Mouse (Mus musculus) midbrain, embryonic 11.5 days (tissue): Measurements from ENCODE around the gene Msrb3. TPM values are rescaled to one million over a fixed set of nuclear protein-coding genes. Genes with fewer than 3 reads are reported as not detected.
"Not testable (repeated sequence)": the region's sequence is repeated elsewhere in the genome, so short reads cannot be mapped to it uniquely, and the experiment has no call there.

Experiments
- ATAC-seq: fragments of 200-750 bp; cut with Nextera tagmentation; 2 replicates; pipeline ENCODE4 v1.8.0; 2017; ENCODE audit warnings: moderate TSS enrichment, moderate library complexity; ENCODE audit not compliant: low FRiP score
- DNase-seq: peaks from one replicate; pipeline ENCODE4 v3.0.0; 2015; ENCODE audit warnings: low spot score; ENCODE audit errors: missing footprints
- H3K27ac ChIP-seq: fragments of 300-500 bp; sonication (generic); 2 replicates; pipeline ENCODE4 v1.5.1; 2014; ENCODE audit warnings: low read depth, low read length
- H3K27me3 ChIP-seq: fragments of 300-500 bp; sonication (generic); 2 replicates; pipeline ENCODE4 v1.6.1; 2014; ENCODE audit warnings: mild to moderate bottlenecking, low read length, moderate library complexity, mixed read lengths; ENCODE audit not compliant: control insufficient read depth, insufficient read depth
- H3K36me3 ChIP-seq: fragments of 300-500 bp; sonication (generic); 2 replicates; pipeline ENCODE4 v1.6.1; 2014; ENCODE audit warnings: mild to moderate bottlenecking, low read length, moderate library complexity, mixed read lengths; ENCODE audit not compliant: control insufficient read depth, insufficient read depth
- H3K4me1 ChIP-seq: fragments of 300-500 bp; sonication (generic); 2 replicates; pipeline ENCODE4 v1.6.1; 2014; ENCODE audit warnings: low read length; ENCODE audit not compliant: control insufficient read depth, insufficient read depth
- H3K4me2 ChIP-seq: fragments of 300-500 bp; sonication (generic); 2 replicates; pipeline ENCODE4 v1.6.1; 2014; ENCODE audit warnings: mild to moderate bottlenecking, moderate library complexity
- H3K4me3 ChIP-seq: fragments of 300-500 bp; sonication (generic); 2 replicates; pipeline ENCODE4 v1.5.1; 2014; ENCODE audit warnings: low read depth, low read length
- H3K9ac ChIP-seq: fragments of 300-500 bp; sonication (generic); 2 replicates; pipeline ENCODE4 v1.6.1; 2014; ENCODE audit warnings: low read length
- H3K9me3 ChIP-seq: fragments of 300-500 bp; sonication (generic); 2 replicates; pipeline ENCODE4 v1.6.1; 2016; ENCODE audit warnings: low read length; ENCODE audit not compliant: control insufficient read depth
- WGBS: fragments of 180-500 bp; shearing (Covaris S2); extraction: QIAGEN DNeasy Blood & Tissue Kit; methylation state at CpG from one replicate; pipeline ENCODE4 v1.1.7; 2014; 5-methylcytosine and 5-hydroxymethylcytosine counted together
- polyA plus RNA-seq: library from polyadenylated mRNA; unstranded; fragments of >200 nt; fragmentation: Nextera tagmentation; extraction: Ambion mirVana; gene quantifications from 2 replicates; pipeline ENCODE4 v1.2.1, GENCODE M21; 2014

Gene Msrb3
- polyA plus RNA-seq, 1 experiment from 2014 or later = 3.9 TPM

GRCm38 (mm10) chr10:120760679-120761078, 138.2 kb downstream of the Msrb3 start:
- Histone ChIP-seq H3K9ac (no peak overlapping the region), H3K4me2 (no peak overlapping the region), H3K4me3 (no peak overlapping the region), H3K27me3 (no peaks in the 10 kb centered on the region), H3K27ac (no peak overlapping the region), H3K4me1 (no peaks in the 10 kb centered on the region; the same call in 1 of the 2 replicates), H3K9me3 (no peaks in the 10 kb centered on the region; the same call in 1 of the 2 replicates), H3K36me3 (no peaks in the 10 kb centered on the region)
- 95% methylated on average over 12 of the region's 12 CpGs for WGBS
- DNase-seq = no peak
- no peak for ATAC-seq

GRCm38 (mm10) chr10:120759883-120760282, 139.0 kb downstream of the Msrb3 start:
- WGBS = 93% methylated on average over 6 of the region's 6 CpGs
- Histone ChIP-seq H3K27ac (no peak overlapping the region), H3K36me3 (no peaks in the 10 kb centered on the region), H3K9ac (no peak overlapping the region), H3K4me1 (no peaks in the 10 kb centered on the region; the same call in 1 of the 2 replicates), H3K4me2 (no peak overlapping the region), H3K9me3 (no peaks in the 10 kb centered on the region; the same call in 1 of the 2 replicates), H3K27me3 (no peaks in the 10 kb centered on the region), H3K4me3 (no peak overlapping the region)
- DNase-seq (no peak), ATAC-seq (no peak)

GRCm38 (mm10) chr10:120752454-120752853, 146.4 kb downstream of the Msrb3 start:
- 91% methylated on average over 5 of the region's 5 CpGs for WGBS
- Histone ChIP-seq H3K9me3 (no peaks in the 10 kb centered on the region), H3K9ac (no peak overlapping the region), H3K4me2 (no peak overlapping the region), H3K4me3 (no peak overlapping the region), H3K27me3 (no peaks in the 10 kb centered on the region), H3K36me3 (no peaks in the 10 kb centered on the region), H3K4me1 (no peaks in the 10 kb centered on the region), H3K27ac (no peak overlapping the region)
- DNase-seq (no peak), ATAC-seq (no peak)

DNA sequence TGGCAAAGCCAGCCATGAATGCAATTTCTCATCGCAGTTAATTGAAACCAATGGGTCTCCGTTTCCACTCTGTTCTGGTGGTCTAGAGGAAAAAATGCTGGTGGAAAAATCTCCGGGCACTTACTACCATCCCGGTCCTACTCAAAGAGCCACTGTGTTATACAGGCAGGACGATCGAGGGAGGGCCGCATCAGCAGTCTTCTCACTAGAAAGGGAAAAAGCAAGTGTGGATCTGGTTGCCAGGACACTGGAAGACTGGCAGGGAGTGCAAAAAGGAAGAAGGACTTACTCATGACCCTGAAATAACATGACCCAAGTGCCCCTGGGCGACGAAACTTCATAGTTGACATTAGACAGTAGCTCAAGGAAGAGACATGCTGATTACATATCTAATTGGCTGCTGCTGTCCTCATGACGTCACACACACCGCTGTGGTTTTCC, 147.1 kb downstream of the Msrb3 start:
- no peak overlapping the region for H3K4me3 ChIP-seq
- H3K9ac ChIP-seq = no peak overlapping the region
- WGBS = 81% methylated on average over 11 of the region's 11 CpGs
- no peak overlapping the region for H3K27ac ChIP-seq
- no peak overlapping the region for H3K4me2 ChIP-seq
- DNase-seq (no peak), ATAC-seq (no peak)
- H3K9me3 ChIP-seq = no peaks in the 10 kb centered on the region
- H3K4me1 ChIP-seq = no peaks in the 10 kb centered on the region
- H3K36me3 ChIP-seq = no peaks in the 10 kb centered on the region
- no peaks in the 10 kb centered on the region for H3K27me3 ChIP-seq

GRCm38 (mm10) chr10:120751295-120751722, 147.6 kb downstream of the Msrb3 start:
- DNase-seq (no peak), ATAC-seq (no peak)
- H3K9ac ChIP-seq = no peak overlapping the region
- H3K36me3 ChIP-seq = no peaks in the 10 kb centered on the region
- H3K27ac ChIP-seq = no peak overlapping the region
- no peak overlapping the region for H3K4me3 ChIP-seq
- H3K4me1 ChIP-seq = no peaks in the 10 kb centered on the region
- no peak overlapping the region for H3K4me2 ChIP-seq
- H3K27me3 ChIP-seq = peaks cover 3% of the 10 kb centered on the region; the same call in 1 of the 2 replicates
- H3K9me3 ChIP-seq = no peaks in the 10 kb centered on the region
- WGBS = 83% methylated on average over 11 of the region's 11 CpGs

- not testable (repeated sequence) for H3K27ac ChIP-seq, ATAC-seq, H3K4me3 ChIP-seq, DNase-seq, H3K9me3 ChIP-seq, H3K4me1 ChIP-seq, H3K27me3 ChIP-seq, H3K4me2 ChIP-seq, H3K36me3 ChIP-seq, H3K9ac ChIP-seq
- 88% methylated on average over 5 of the region's 5 CpGs for WGBS
These were observed 149.3 kb downstream of the Msrb3 start for GRCm38 (mm10) chr10:120749556-120749955.

- no peak for ATAC-seq
- no peak overlapping the region for H3K27ac ChIP-seq
- H3K4me2 ChIP-seq = no peak overlapping the region
- no peak overlapping the region for H3K4me3 ChIP-seq
- H3K9ac ChIP-seq = no peak overlapping the region
- no peak for DNase-seq
- no peaks in the 10 kb centered on the region for H3K36me3 ChIP-seq
- 86% methylated on average over 6 of the region's 6 CpGs for WGBS
- peaks cover 6% of the 10 kb centered on the region; the same call in 1 of the 2 replicates for H3K27me3 ChIP-seq
- peaks cover 8% of the 10 kb centered on the region; the same call in 1 of the 2 replicates for H3K4me1 ChIP-seq
- no peaks in the 10 kb centered on the region for H3K9me3 ChIP-seq
These were observed 150.7 kb downstream of the Msrb3 start for GRCm38 (mm10) chr10:120748156-120748555.

- peak; percentile 97 for DNase-seq
- peak overlapping the region; percentile 63 for H3K9ac ChIP-seq
- no peaks in the 10 kb centered on the region for H3K36me3 ChIP-seq
- no peaks in the 10 kb centered on the region for H3K9me3 ChIP-seq
- H3K27ac ChIP-seq = peak overlapping the region; percentile 65
- peak overlapping the region; percentile 46 for H3K4me2 ChIP-seq
- H3K27me3 ChIP-seq = peaks cover 6% of the 10 kb centered on the region; the same call in 1 of the 2 replicates
- peak; percentile 93 for ATAC-seq
- 4% methylated on average over 18 of the region's 18 CpGs for WGBS
- H3K4me1 ChIP-seq = peaks cover 8% of the 10 kb centered on the region; the same call in 1 of the 2 replicates
- H3K4me3 ChIP-seq = peak overlapping the region; percentile 17; the same call in 1 of the 2 replicates
These were observed 153.6 kb downstream of the Msrb3 start for GRCm38 (mm10) chr10:120745138-120745856.

- peak; percentile 67 for ATAC-seq
- Histone ChIP-seq H3K4me1 (peaks cover 8% of the 10 kb centered on the region; the same call in 1 of the 2 replicates), H3K36me3 (no peaks in the 10 kb centered on the region), H3K9ac (peak overlapping the region; percentile 63), H3K27ac (peak overlapping the region; percentile 65), H3K9me3 (no peaks in the 10 kb centered on the region), H3K27me3 (peaks cover 6% of the 10 kb centered on the region; the same call in 1 of the 2 replicates), H3K4me2 (peak overlapping the region; percentile 46), H3K4me3 (peak overlapping the region; percentile 17; the same call in 1 of the 2 replicates)
- DNase-seq = peak; percentile 96
- WGBS = 2% methylated on average over 15 of the region's 15 CpGs
These were observed 154.3 kb downstream of the Msrb3 start for GRCm38 (mm10) chr10:120744441-120745137.
